Mouse (Mus musculus) left cerebral cortex, postnatal 36 days (tissue): Measurements from ENCODE around the gene Tmem177. TPM values are rescaled to one million over a fixed set of nuclear protein-coding genes. Genes with fewer than 3 reads are reported as not detected.

Experiments
- DNase-seq, 2 experiments: peaks; one replicate each; pipeline ENCODE4 v3.0.0; 2021 to 2022; ENCODE audit warnings: low spot score in 2 of 2, mixed read lengths in 1 of 2
- intact Hi-C: fragments of 180-260 bp; cut with DNase I; formaldehyde crosslinking; loops from one replicate; pipeline ENCODE4 v1.15.1; 2025
- total RNA-seq, 2 experiments: library from RNA; stranded (reverse); gene quantifications; 2 replicates each; pipeline ENCODE4 v1.2.3; 2021

Tmem177 gene
- total RNA-seq, result 1 to 10 TPM; 6.9 to 7.1 TPM

- intact Hi-C loops, result no loop called here
- DNase-seq, result peak; percentile 89 to 90
Measured at GRCm38 (mm10) chr1:119912953-119913814, at the start of gene Tmem177. Gene Tmem177, minus strand, starts transcription at chr1:119913208.

DNA sequence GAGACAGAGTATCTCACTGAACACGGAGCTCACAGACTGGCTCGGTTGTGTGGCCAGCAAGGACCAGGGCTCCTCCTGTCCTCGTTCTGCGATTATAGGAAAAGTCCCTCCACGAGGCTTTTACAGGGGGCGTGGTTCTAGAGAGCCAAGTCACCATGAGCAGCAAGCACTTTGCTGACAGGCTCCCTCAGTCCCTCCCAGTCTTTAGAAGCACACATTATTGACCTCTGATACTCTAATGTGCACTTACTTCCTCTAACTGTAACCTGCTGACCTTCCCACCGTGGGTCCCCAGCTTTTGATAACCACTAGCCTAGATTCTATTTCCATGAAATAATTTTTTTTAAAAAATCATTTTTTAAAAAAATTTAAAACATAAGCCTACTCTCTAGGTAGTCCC is 46.9 kb upstream of the Tmem177 start:
- intact Hi-C loops, result no loop called here
- no peak for DNase-seq

GRCm38 (mm10) chr1:119959464-119959863 is 46.5 kb upstream of the Tmem177 start:
- intact Hi-C loops, result no loop called here
- no peak for DNase-seq

- intact Hi-C loops, result no loop called here
- no peak for DNase-seq
Measured at GRCm38 (mm10) chr1:119957716-119958222, 44.8 kb upstream of the Tmem177 start.

DNA sequence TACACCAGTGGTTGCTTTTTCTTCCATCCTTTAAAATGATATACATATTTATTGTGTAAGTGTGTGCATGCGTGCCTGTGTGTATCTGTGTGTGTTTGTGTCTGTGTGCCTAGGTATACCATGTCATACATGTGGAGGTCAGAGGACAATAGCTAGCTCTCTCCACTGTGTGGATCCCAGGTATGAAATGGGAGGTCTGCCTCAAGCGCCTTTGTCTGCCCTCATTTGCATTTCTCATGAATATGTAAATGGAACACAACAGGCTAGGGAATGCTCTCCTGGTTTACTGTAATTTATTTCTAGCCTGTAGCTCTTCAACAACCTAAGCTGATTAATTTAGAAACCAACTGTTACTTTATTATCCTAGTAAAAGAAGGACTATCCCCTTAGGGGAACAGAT is 41.7 kb upstream of the Tmem177 start:
- intact Hi-C loops, result no loop called here
- DNase-seq, result no peak

DNA sequence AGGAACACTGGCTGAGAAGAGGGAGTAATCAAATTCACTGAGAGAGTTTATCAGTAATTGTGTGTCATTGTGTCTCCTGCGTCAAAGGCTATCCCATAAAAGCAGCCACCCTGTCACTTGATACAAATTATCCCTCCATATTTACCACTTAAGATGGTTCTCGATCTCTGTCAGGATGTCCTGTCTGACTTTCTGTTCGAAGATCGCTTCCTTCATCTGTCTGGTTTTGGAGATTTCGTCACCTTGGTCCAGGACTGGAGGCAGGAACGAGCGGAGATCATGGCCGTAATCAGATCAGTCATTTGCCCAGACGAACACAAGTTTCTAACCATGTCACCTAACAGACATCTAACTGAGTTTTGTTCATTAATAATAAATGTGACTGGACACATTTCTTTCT is 40.4 kb upstream of the Tmem177 start:
- DNase-seq, result no peak
- intact Hi-C loops, result no loop called here

DNA sequence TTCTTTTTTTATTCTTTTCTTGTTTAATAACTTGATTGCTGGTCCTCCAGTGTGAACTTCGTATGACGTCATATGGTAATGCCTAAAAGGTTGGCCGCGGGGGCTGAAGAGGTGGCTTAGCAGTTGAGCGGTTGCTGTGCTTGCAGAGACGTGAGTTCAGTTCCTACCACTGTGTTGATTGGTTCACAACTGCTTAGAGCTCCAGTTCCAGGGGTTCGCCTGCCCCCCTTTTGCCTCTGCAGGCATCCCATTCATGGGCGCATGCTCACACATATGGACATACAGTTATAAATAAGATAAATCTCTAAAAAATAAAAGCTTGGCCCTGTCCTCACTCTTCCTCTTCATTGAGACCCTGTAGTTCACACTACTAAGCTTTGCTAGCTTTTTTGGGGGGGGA is 37.1 kb upstream of the Tmem177 start:
- intact Hi-C loops, result no loop called here
- no peak for DNase-seq

- DNase-seq, result no peak
- intact Hi-C loops, result loop anchor here (10.0 kb wide), 1 partner anchor 852 kb away; no protein-coding TSS in a partner anchor
Measured at GRCm38 (mm10) chr1:119936861-119937260, 23.9 kb upstream of the Tmem177 start.

DNA sequence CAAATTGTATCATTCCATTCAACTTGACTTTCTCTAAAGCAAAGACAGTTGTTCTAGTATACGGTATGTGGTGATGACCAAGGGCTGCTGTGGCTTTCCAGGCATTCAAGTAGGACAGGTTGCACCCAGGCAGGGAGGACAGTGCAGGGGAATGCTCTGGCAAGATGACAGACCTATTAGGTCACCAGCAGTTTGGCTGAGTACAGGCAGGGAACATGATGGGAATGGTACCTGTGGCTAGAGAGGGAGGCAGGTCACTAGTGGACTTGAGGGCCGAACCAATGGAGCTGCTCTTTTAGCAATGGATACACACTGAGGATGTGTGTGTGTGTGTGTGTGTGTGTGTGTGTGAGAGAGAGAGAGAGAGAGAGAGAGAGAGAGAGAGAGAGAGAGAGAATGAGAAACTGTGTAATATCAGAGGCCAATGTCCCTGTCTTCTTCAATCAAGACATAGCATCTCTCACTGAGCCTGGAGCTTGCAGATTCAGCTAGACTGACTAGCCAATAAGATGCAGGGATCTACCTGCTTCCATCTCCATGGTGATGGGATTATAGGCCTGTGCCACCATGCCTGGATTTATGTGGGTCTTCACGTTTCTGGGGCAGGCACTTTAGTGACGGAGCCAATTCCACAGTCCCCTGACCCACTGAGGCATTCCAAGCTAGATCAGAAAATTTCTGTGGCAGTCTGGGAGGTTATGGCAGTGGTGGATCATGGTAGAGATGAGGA is 18.6 kb upstream of the Tmem177 start:
- intact Hi-C loops, result loop anchor here (10.0 kb wide), 1 partner anchor 847 kb away; no protein-coding TSS in a partner anchor
- DNase-seq, result no peak

DNA sequence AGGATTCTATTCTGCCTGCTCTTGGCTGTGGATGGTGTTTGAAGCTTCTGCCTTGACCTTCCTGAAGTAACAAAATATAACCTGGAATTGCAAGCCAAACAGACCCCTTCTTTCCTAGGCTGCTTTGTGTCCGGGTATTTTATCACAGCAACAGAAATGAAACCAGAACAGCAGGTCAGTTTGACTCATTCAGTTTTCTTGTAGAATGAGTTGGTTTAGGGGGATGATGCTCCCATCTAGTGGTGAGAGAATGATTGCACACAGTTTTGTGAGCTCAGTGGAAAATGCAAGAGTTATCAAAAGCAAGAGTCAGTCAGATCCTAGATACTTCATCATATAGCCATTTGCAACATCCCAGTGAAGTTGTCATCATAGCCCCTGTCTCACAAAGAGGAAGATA is 16.7 kb upstream of the Tmem177 start:
- DNase-seq, result no peak
- intact Hi-C loops, result loop anchor here (2.0 to 10.0 kb wide), 3 partner anchors 112 to 845 kb away; no protein-coding TSS in a partner anchor

- DNase-seq, result no peak
- intact Hi-C loops, result no loop called here
Measured at GRCm38 (mm10) chr1:119919299-119919698, 6.3 kb upstream of the Tmem177 start.

- intact Hi-C loops, result no loop called here
- no peak for DNase-seq
Measured at GRCm38 (mm10) chr1:119916823-119917371, 3.9 kb upstream of the Tmem177 start.

- intact Hi-C loops, result no loop called here
- DNase-seq, result no peak
Measured at GRCm38 (mm10) chr1:119907206-119907748, 5.7 kb downstream of the Tmem177 start.

- intact Hi-C loops, result no loop called here
- DNase-seq, result no peak
Measured at GRCm38 (mm10) chr1:119903231-119903620, 9.8 kb downstream of the Tmem177 start.

- DNase-seq, result no peak
- intact Hi-C loops, result no loop called here
Measured at GRCm38 (mm10) chr1:119902551-119903230, 10.3 kb downstream of the Tmem177 start.

DNA sequence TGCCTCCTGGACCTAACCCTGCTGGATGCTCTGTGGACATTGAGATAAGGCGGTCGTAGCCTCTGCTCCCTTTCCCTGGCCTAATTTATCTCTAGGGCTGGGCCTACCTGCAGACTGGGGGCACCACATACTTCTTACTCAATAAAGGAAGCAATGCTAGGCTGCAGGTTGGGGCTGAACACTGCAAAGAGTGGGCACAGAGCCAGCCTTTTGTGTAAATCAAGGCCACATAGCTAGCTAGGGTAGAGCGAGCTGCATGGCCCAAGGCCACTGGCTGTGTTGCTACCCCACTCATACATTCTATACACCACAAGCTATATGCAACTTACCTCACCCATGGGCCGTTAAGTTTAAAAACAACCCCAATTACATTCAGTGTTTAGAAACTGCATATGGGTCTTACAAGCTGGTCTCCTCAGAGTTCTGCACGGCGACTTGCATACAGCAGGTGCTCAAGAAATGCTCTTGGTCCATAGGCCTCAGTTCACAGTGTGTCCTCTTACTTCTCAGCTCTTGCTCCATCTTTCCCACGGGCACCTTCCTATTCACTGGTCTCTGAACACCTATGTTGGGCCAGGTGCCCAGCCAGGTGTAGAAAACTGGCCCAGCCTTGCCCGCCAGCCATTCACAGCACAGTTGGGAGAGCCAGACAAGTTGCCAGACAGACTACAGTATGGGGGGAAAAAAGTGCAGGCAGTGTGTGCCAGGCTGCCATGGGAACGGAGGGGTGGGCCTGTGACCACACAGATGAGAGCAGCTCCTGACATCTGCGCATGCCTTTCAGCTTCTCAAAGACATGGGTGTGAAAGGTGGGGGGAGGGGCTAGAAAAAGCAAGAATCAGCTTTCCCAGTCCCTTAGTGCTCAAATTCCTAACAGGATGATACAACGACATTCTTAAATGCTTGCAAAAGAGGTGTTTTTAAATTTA is 13.5 kb downstream of the Tmem177 start:
- peak in 1 of 2 experiments; percentile 46 for DNase-seq
- intact Hi-C loops, result no loop called here

DNA sequence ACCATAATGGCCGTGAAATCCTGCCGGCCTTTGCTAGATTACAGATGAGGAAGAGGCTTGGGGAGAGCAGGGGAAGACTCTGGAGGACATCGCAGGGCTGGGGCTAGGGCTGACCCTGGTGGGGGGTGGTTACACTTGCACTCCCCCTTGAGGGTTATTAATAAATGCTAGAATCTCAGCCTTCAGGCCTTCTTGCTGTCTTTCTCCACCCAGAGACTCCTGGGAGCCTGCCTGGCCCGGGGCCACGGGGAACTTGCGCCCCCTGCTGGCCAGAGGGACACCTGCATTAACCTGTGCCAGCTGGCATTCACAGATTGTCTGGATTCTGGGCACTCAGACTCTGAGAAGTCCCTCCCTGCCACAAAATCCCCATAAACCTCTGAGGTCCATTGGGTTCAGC is 18.1 kb downstream of the Tmem177 start:
- intact Hi-C loops, result loop anchor here (5.0 kb wide), 1 partner anchor 78 kb away; no protein-coding TSS in a partner anchor
- peak in 1 of 2 experiments; percentile 50 for DNase-seq

- intact Hi-C loops, result loop anchor here (2.0 to 5.0 kb wide), 2 partner anchors 57 to 76 kb away; partner anchors contain the start of gene Ptpn4
- DNase-seq, result no peak
Measured at GRCm38 (mm10) chr1:119893600-119893999, 19.4 kb downstream of the Tmem177 start.
